Mouse (Mus musculus): ENCODE results near the gene Lmna. TPM values are rescaled to one million over a fixed set of nuclear protein-coding genes. Genes with fewer than 3 reads are reported as not detected.
A peak's percentile ranks its signal among the peaks of the same experiment; 100 is the strongest.

The Lmna gene
- polyA plus RNA-seq, 1 experiment from 2014 or later: 311 TPM

- H3K4me2 ChIP-seq: peak within 1 kb of the TSS; percentile 3; the same call in 1 of the 2 replicates
- WGBS: 43% methylated on average over 12 of the region's 12 CpGs
Measured at GRCm38 (mm10) chr3:88460983-88461696, 48.6 kb downstream of the Lmna start, which contains the start of gene Sema4a. Gene Sema4a, minus strand, starts transcription at chr3:88461182.

GRCm38 (mm10) chr3:88460029-88460428, 49.7 kb downstream of the Lmna start:
- Histone ChIP-seq H3K9me3 (no peaks in the 10 kb centered on the region), H3K4me2 (no peak overlapping the region), H3K36me3 (no peaks in the 10 kb centered on the region), H3K4me3 (no peak overlapping the region), H3K27ac (no peak overlapping the region), H3K4me1 (peaks cover 34% of the 10 kb centered on the region), H3K27me3 (peaks cover 4% of the 10 kb centered on the region; the same call in 1 of the 2 replicates), H3K9ac (no peak overlapping the region)
- no peak for ATAC-seq (ENCODE audit: insufficient number of reproducible peaks, insufficient read depth, low FRiP score, low TSS enrichment, low read depth)
- WGBS: 70% methylated on average over 5 of the region's 5 CpGs

More at GRCm38 (mm10) chr3:88460983-88461696, 48.6 kb downstream of the Lmna start, which contains the start of gene Sema4a:
- no peak; the same call in 1 of the 2 replicates for ATAC-seq (ENCODE audit: insufficient number of reproducible peaks, insufficient read depth, low FRiP score, low TSS enrichment, low read depth)
- H3K27ac ChIP-seq: no peak within 1 kb of the TSS
- H3K4me1 ChIP-seq: peaks cover 25% of the 10 kb centered on the region
- peaks cover 4% of the 10 kb centered on the region; the same call in 1 of the 2 replicates for H3K27me3 ChIP-seq
- H3K36me3 ChIP-seq: no peaks in the 10 kb centered on the region
- H3K9me3 ChIP-seq: no peaks in the 10 kb centered on the region
- peak within 1 kb of the TSS; percentile 55 for H3K9ac ChIP-seq
- H3K4me3 ChIP-seq: no peak within 1 kb of the TSS

- no peak; the same call in 1 of the 2 replicates for ATAC-seq (ENCODE audit: insufficient number of reproducible peaks, insufficient read depth, low FRiP score, low TSS enrichment, low read depth)
- Histone ChIP-seq H3K4me2 (peak overlapping the region; percentile 58), H3K9ac (peak overlapping the region; percentile 62), H3K4me1 (peaks cover 41% of the 10 kb centered on the region), H3K9me3 (no peaks in the 10 kb centered on the region), H3K27me3 (peaks cover 4% of the 10 kb centered on the region; the same call in 1 of the 2 replicates), H3K4me3 (peak overlapping the region; percentile 34), H3K36me3 (no peaks in the 10 kb centered on the region), H3K27ac (no peak overlapping the region)
- WGBS: 1% methylated on average over 14 of the region's 14 CpGs
Measured at GRCm38 (mm10) chr3:88458778-88459219, 51.0 kb downstream of the Lmna start.

GRCm38 (mm10) chr3:88456746-88457532, 52.8 kb downstream of the Lmna start:
- WGBS: 72% methylated on average over 7 of the region's 7 CpGs
- Histone ChIP-seq H3K9me3 (no peaks in the 10 kb centered on the region), H3K27ac (no peak overlapping the region), H3K36me3 (no peaks in the 10 kb centered on the region), H3K27me3 (peaks cover 4% of the 10 kb centered on the region; the same call in 1 of the 2 replicates), H3K9ac (no peak overlapping the region), H3K4me2 (no peak overlapping the region), H3K4me3 (no peak overlapping the region), H3K4me1 (peaks cover 44% of the 10 kb centered on the region)
- no peak for ATAC-seq (ENCODE audit: insufficient number of reproducible peaks, insufficient read depth, low FRiP score, low TSS enrichment, low read depth)

GRCm38 (mm10) chr3:88456313-88456712, 53.4 kb downstream of the Lmna start:
- Histone ChIP-seq H3K9ac (no peak overlapping the region), H3K4me1 (peaks cover 43% of the 10 kb centered on the region), H3K9me3 (no peaks in the 10 kb centered on the region), H3K36me3 (no peaks in the 10 kb centered on the region), H3K4me2 (no peak overlapping the region), H3K27ac (no peak overlapping the region), H3K27me3 (peaks cover 4% of the 10 kb centered on the region; the same call in 1 of the 2 replicates), H3K4me3 (no peak overlapping the region)
- WGBS: 90% methylated on average over 8 of the region's 8 CpGs
- no peak for ATAC-seq (ENCODE audit: insufficient number of reproducible peaks, insufficient read depth, low FRiP score, low TSS enrichment, low read depth)

- Histone ChIP-seq H3K4me3 (peak overlapping the region; percentile 10), H3K9me3 (no peaks in the 10 kb centered on the region), H3K4me1 (peaks cover 37% of the 10 kb centered on the region), H3K4me2 (peak overlapping the region; percentile 34), H3K9ac (peak overlapping the region; percentile 52), H3K27me3 (peaks cover 4% of the 10 kb centered on the region; the same call in 1 of the 2 replicates), H3K36me3 (no peaks in the 10 kb centered on the region), H3K27ac (peak overlapping the region; percentile 77)
- WGBS: 72% methylated on average over 18 of the region's 18 CpGs
- 0 out of 2 replicates have a peak, but pooled peaks have one; percentile 40 for ATAC-seq (ENCODE audit: insufficient number of reproducible peaks, insufficient read depth, low FRiP score, low TSS enrichment, low read depth)
Measured at GRCm38 (mm10) chr3:88455588-88456264, 54.0 kb downstream of the Lmna start.

- peak overlapping the region; percentile 52 for H3K9ac ChIP-seq
- ATAC-seq (ENCODE audit: insufficient number of reproducible peaks, insufficient read depth, low FRiP score, low TSS enrichment, low read depth): 0 out of 2 replicates have a peak, but pooled peaks have one; percentile 16
- H3K27me3 ChIP-seq: peaks cover 1% of the 10 kb centered on the region; the same call in 1 of the 2 replicates
- 52% methylated on average over 9 of the region's 9 CpGs for WGBS
- peak overlapping the region; percentile 10 for H3K4me3 ChIP-seq
- H3K9me3 ChIP-seq: no peaks in the 10 kb centered on the region
- peak overlapping the region; percentile 34 for H3K4me2 ChIP-seq
- peak overlapping the region; percentile 77 for H3K27ac ChIP-seq
- peaks cover 34% of the 10 kb centered on the region for H3K4me1 ChIP-seq
- H3K36me3 ChIP-seq: no peaks in the 10 kb centered on the region
Measured at GRCm38 (mm10) chr3:88454762-88455587, 54.8 kb downstream of the Lmna start.

GRCm38 (mm10) chr3:88453986-88454385, 55.8 kb downstream of the Lmna start:
- peaks cover 42% of the 10 kb centered on the region for H3K4me1 ChIP-seq
- WGBS: 62% methylated on average over 8 of the region's 8 CpGs
- no peak overlapping the region for H3K9ac ChIP-seq
- no peak for ATAC-seq (ENCODE audit: insufficient number of reproducible peaks, insufficient read depth, low FRiP score, low TSS enrichment, low read depth)
- no peaks in the 10 kb centered on the region for H3K36me3 ChIP-seq
- H3K9me3 ChIP-seq: no peaks in the 10 kb centered on the region
- no peaks in the 10 kb centered on the region for H3K27me3 ChIP-seq
- H3K4me3 ChIP-seq: no peak overlapping the region
- no peak overlapping the region for H3K4me2 ChIP-seq
- no peak overlapping the region for H3K27ac ChIP-seq

GRCm38 (mm10) chr3:88453369-88453768, 56.4 kb downstream of the Lmna start:
- H3K4me3 ChIP-seq: no peak overlapping the region
- H3K9ac ChIP-seq: no peak overlapping the region
- no peaks in the 10 kb centered on the region for H3K36me3 ChIP-seq
- no peak overlapping the region for H3K27ac ChIP-seq
- H3K9me3 ChIP-seq: no peaks in the 10 kb centered on the region
- peaks cover 38% of the 10 kb centered on the region for H3K4me1 ChIP-seq
- whole genome bisulfite sequencing: 42% methylated on average over 8 of the region's 8 CpGs
- ATAC-seq (ENCODE audit: insufficient number of reproducible peaks, insufficient read depth, low FRiP score, low TSS enrichment, low read depth): no peak
- H3K27me3 ChIP-seq: no peaks in the 10 kb centered on the region
- H3K4me2 ChIP-seq: no peak overlapping the region

GRCm38 (mm10) chr3:88452716-88453115, 57.0 kb downstream of the Lmna start:
- no peaks in the 10 kb centered on the region for H3K9me3 ChIP-seq
- 84% methylated on average over 6 of the region's 6 CpGs for WGBS

More at GRCm38 (mm10) chr3:88452716-88453115, 57.0 kb downstream of the Lmna start:
- ATAC-seq (ENCODE audit: insufficient number of reproducible peaks, insufficient read depth, low FRiP score, low TSS enrichment, low read depth): no peak
- Histone ChIP-seq H3K4me1 (peaks cover 32% of the 10 kb centered on the region), H3K27ac (no peak overlapping the region), H3K4me3 (no peak overlapping the region), H3K27me3 (no peaks in the 10 kb centered on the region), H3K9ac (no peak overlapping the region), H3K36me3 (0 out of 2 replicates have a peak, but pooled peaks cover 3% of the 10 kb centered on the region), H3K4me2 (no peak overlapping the region)

Data from embryonic facial prominence, embryonic 13.5 days (tissue).